ENCODE assay signal across 10 mouse cellular contexts in the genomic region with DNA sequence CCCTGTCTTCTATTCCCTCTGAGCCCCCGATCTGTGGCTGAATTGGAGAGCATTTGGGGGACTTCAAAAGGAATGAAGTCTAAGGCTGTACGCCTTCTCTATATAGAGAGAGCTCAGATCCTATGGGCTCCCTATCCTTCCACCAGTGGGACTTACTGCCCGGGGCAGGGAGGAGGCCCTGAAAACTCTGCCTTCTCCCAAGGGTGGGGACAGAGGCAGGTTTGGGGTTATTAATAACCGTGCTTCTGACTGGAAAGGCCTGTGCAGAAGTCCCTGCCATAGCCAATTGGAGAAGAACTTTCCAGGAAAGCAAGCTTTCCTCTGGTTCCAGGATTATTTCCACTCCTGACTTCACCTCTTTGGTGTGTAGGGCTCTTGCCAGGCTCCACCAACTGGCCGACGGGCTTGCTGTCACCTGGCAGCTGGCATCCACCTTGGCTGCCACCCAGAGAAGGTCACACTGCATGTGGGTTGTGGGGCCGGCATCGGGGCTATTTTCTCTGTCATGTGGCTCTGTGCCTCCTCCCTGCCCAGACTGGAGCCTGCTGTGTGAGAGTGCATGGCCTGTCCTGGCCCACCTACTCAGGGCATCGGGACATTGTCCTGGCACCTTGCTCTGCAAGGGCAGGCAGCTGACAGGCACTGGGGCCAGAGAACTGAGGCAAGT.
A peak's percentile ranks its signal among the peaks of the same experiment; 100 is the strongest.
DNase-seq lines count a peak whose midpoint lies in the region; ATAC-seq and TF ChIP-seq lines count a peak whose summit lies in the region.
"Had no signal": no experiment of that assay in that cellular context is flagged by ENCODE, and none has a peak within 500 bp of the region (broad histone marks: within the 10 kb centered on the region; RNA-seq: fewer than 3 reads in every experiment).

No protein-coding gene starts in this region.

- WGBS in kidney, adult 2 months: 62% methylated on average over 9 of the region's 9 CpGs
- 85% methylated on average over 9 of the region's 9 CpGs for WGBS in kidney, embryonic 15.5 days
- 74% methylated on average over 9 of the region's 9 CpGs for WGBS in heart, embryonic 12.5 days
- 73% methylated on average over 9 of the region's 9 CpGs for WGBS in olfactory bulb, adult 2 months

- H3K27me3 ChIP-seq in kidney, adult 2 months (replicated peaks; ENCODE audit: control insufficient read depth, insufficient read depth, low read length): no peaks in the 10 kb centered on the region
- H3K27me3 ChIP-seq in kidney, embryonic 15.5 days: no peaks in the 10 kb centered on the region
- H3K27me3 ChIP-seq in heart, embryonic 12.5 days (replicated peaks): peaks cover 56% of the 10 kb centered on the region
- H3K27me3 ChIP-seq: embryonic facial prominence, embryonic 15.5 days had no signal

- no peak overlapping the region for H3K9ac ChIP-seq in kidney, embryonic 15.5 days
- 0 out of 2 replicates have a peak overlapping the region, but pooled peaks have one; percentile 12 for H3K9ac ChIP-seq in heart, embryonic 12.5 days
- H3K9ac ChIP-seq: embryonic facial prominence, embryonic 15.5 days; neural tube, embryonic 15.5 days had no signal

- no peak for ATAC-seq in kidney, embryonic 15.5 days (replicated peaks; ENCODE audit: low FRiP score)
- no peak for ATAC-seq in heart, embryonic 12.5 days (ENCODE audit: insufficient number of reproducible peaks, low FRiP score)

- no peak overlapping the region for H3K4me2 ChIP-seq in kidney, embryonic 15.5 days
- H3K4me2 ChIP-seq in heart, embryonic 12.5 days: no peak overlapping the region
- H3K4me2 ChIP-seq: embryonic facial prominence, embryonic 15.5 days; neural tube, embryonic 15.5 days had no signal

- no peaks in the 10 kb centered on the region for H3K4me1 ChIP-seq in kidney, adult 2 months (ENCODE audit: control insufficient read depth, insufficient read depth, low read length)
- H3K4me1 ChIP-seq in kidney, embryonic 15.5 days: peaks cover 32% of the 10 kb centered on the region
- peaks cover 38% of the 10 kb centered on the region for H3K4me1 ChIP-seq in heart, embryonic 12.5 days (replicated peaks)
- H3K4me1 ChIP-seq in olfactory bulb, adult 2 months (ENCODE audit: control insufficient read depth, insufficient read depth, low read length): peaks cover 34% of the 10 kb centered on the region

- peak overlapping the region; percentile 67; the same call in 1 of the 2 replicates for H3K27ac ChIP-seq in kidney, adult 2 months (ENCODE audit: insufficient read depth, low read depth, low read length)
- no peak overlapping the region for H3K27ac ChIP-seq in kidney, embryonic 15.5 days
- H3K27ac ChIP-seq in heart, embryonic 12.5 days (ENCODE audit: poor library complexity, severe bottlenecking): peak overlapping the region; percentile 62
- H3K27ac ChIP-seq in olfactory bulb, adult 2 months (ENCODE audit: insufficient read depth, low read depth, low read length): no peak overlapping the region
- H3K27ac ChIP-seq: embryonic facial prominence, embryonic 15.5 days; neural tube, embryonic 15.5 days had no signal

- H3K36me3 ChIP-seq in kidney, adult 2 months (ENCODE audit: control insufficient read depth, insufficient read depth, low read length): no peaks in the 10 kb centered on the region
- no peaks in the 10 kb centered on the region for H3K36me3 ChIP-seq in kidney, embryonic 15.5 days
- no peaks in the 10 kb centered on the region for H3K36me3 ChIP-seq in heart, embryonic 12.5 days
- H3K36me3 ChIP-seq: embryonic facial prominence, embryonic 15.5 days; neural tube, embryonic 15.5 days had no signal

- H3K9me3 ChIP-seq in kidney, embryonic 15.5 days (replicated peaks): no peaks in the 10 kb centered on the region
- no peaks in the 10 kb centered on the region for H3K9me3 ChIP-seq in heart, embryonic 12.5 days (replicated peaks)
- H3K9me3 ChIP-seq: embryonic facial prominence, embryonic 15.5 days; neural tube, embryonic 15.5 days had no signal

- DNase-seq in kidney, adult 2 months: peak; percentile 86
- DNase-seq in cerebellum, postnatal 14 days: peak; percentile 79 to 83
- DNase-seq in layer of hippocampus, adult 18-20 months (ENCODE audit: low spot score in 2 of 2): no peak
- DNase-seq in embryo, embryonic 9.5 days (ENCODE audit: extremely low spot score): no peak
- DNase-seq in urinary bladder, postnatal 10 days (ENCODE audit: low spot score): no peak

- TF ChIP-seq POLR2A in kidney, adult 2 months (IDR thresholded peaks at IDR 0.05; ENCODE audit: low read depth, low read length): no peak
- peak; percentile 20; the same call in 1 of the 2 replicates for TF ChIP-seq POLR2A in olfactory bulb, adult 2 months (IDR thresholded peaks at IDR 0.05; ENCODE audit: insufficient read depth, low read depth, low read length)

- no peak for TF ChIP-seq CTCF in kidney, adult 2 months (conservative IDR thresholded peaks at IDR 0.05; ENCODE audit: insufficient read depth, insufficient read length, low read depth, low read length)
- TF ChIP-seq CTCF in olfactory bulb, adult 2 months (IDR thresholded peaks at IDR 0.05; ENCODE audit: insufficient read depth, low read depth, low read length): no peak

- H3K4me3 ChIP-seq in kidney, adult 2 months (ENCODE audit: insufficient read depth, low read depth, low read length): no peak overlapping the region
- H3K4me3 ChIP-seq in kidney, embryonic 15.5 days (replicated peaks): no peak overlapping the region
- no peak overlapping the region for H3K4me3 ChIP-seq in heart, embryonic 12.5 days
- no peak overlapping the region for H3K4me3 ChIP-seq in olfactory bulb, adult 2 months (ENCODE audit: insufficient read depth, low read depth, low read length)
- H3K4me3 ChIP-seq: embryonic facial prominence, embryonic 15.5 days; neural tube, embryonic 15.5 days had no signal

Comparison
In these comparisons a context has a peak if more than half of its experiments do, and no peak if none do; other contexts are left out.
1. H3K27ac ChIP-seq: peak in kidney, adult 2 months (single experiment) and heart, embryonic 12.5 days (single experiment); none in kidney, embryonic 15.5 days (single experiment) and olfactory bulb, adult 2 months (single experiment).
2. DNase-seq: peak in kidney, adult 2 months (single experiment) and cerebellum, postnatal 14 days (2 of 2); none in layer of hippocampus, adult 18-20 months (0 of 2), embryo, embryonic 9.5 days (single experiment) and urinary bladder, postnatal 10 days (single experiment).